Mouse (Mus musculus): ENCODE measurements around the gene Nr2f6. TPM values are rescaled to one million over a fixed set of nuclear protein-coding genes. Genes with fewer than 3 reads are reported as not detected.

Gene Nr2f6
- total RNA-seq, 2 experiments from 2014 or later: 21.9 to 26.2 TPM

- intact Hi-C loops (cut with DNase I): no loop called here
- DNase-seq (ENCODE audit: extremely low spot score in 1 of 2, low spot score in 2 of 2): no peak
Measured at GRCm38 (mm10) chr8:71394481-71394880, 12.7 kb upstream of the Nr2f6 start.

GRCm38 (mm10) chr8:71392871-71393270, 11.1 kb upstream of the Nr2f6 start:
- peak in 1 of 2 experiments; percentile 70 for DNase-seq (ENCODE audit: extremely low spot score in 1 of 2, low spot score in 2 of 2)
- intact Hi-C loops (cut with DNase I): no loop called here

GRCm38 (mm10) chr8:71392391-71392790, 10.6 kb upstream of the Nr2f6 start:
- no peak for DNase-seq (ENCODE audit: extremely low spot score in 1 of 2, low spot score in 2 of 2)

GRCm38 (mm10) chr8:71391696-71392095, 9.9 kb upstream of the Nr2f6 start:
- intact Hi-C loops (cut with DNase I): no loop called here
- no peak for DNase-seq (ENCODE audit: extremely low spot score in 1 of 2, low spot score in 2 of 2)

More at GRCm38 (mm10) chr8:71392391-71392790, 10.6 kb upstream of the Nr2f6 start:
- intact Hi-C loops (cut with DNase I): no loop called here

- intact Hi-C loops (cut with DNase I): no loop called here
- DNase-seq (ENCODE audit: extremely low spot score in 1 of 2, low spot score in 2 of 2): no peak
Measured at GRCm38 (mm10) chr8:71388267-71388666, 6.5 kb upstream of the Nr2f6 start.

GRCm38 (mm10) chr8:71385212-71385835, 3.6 kb upstream of the Nr2f6 start:
- peak in 1 of 2 experiments; percentile 34 for DNase-seq (ENCODE audit: extremely low spot score in 1 of 2, low spot score in 2 of 2)
- intact Hi-C loops (cut with DNase I): no loop called here

GRCm38 (mm10) chr8:71383860-71384259, 2.1 kb upstream of the Nr2f6 start:
- intact Hi-C loops (cut with DNase I): no loop called here

GRCm38 (mm10) chr8:71383396-71383795, 1.6 kb upstream of the Nr2f6 start:
- DNase-seq (ENCODE audit: extremely low spot score in 1 of 2, low spot score in 2 of 2): peak in 1 of 2 experiments; percentile 43
- intact Hi-C loops (cut with DNase I): no loop called here

More at GRCm38 (mm10) chr8:71383860-71384259, 2.1 kb upstream of the Nr2f6 start:
- peak in 1 of 2 experiments; percentile 22 for DNase-seq (ENCODE audit: extremely low spot score in 1 of 2, low spot score in 2 of 2)

GRCm38 (mm10) chr8:71381971-71382961, 506 bp upstream of the Nr2f6 start:
- intact Hi-C loops (cut with DNase I): no loop called here
- DNase-seq (ENCODE audit: extremely low spot score in 1 of 2, low spot score in 2 of 2): peak; percentile 67 to 92

- intact Hi-C loops (cut with DNase I): no loop called here
- DNase-seq (ENCODE audit: extremely low spot score in 1 of 2, low spot score in 2 of 2): peak in 1 of 2 experiments; percentile 53
Measured at GRCm38 (mm10) chr8:71380178-71381171, 1.3 kb downstream of the Nr2f6 start.

GRCm38 (mm10) chr8:71379512-71380075, 2.2 kb downstream of the Nr2f6 start:
- intact Hi-C loops (cut with DNase I): loop anchor here (5.0 kb wide), 1 partner anchor 482 kb away; the partner anchor contains the start of gene Rpl18a
- DNase-seq (ENCODE audit: extremely low spot score in 1 of 2, low spot score in 2 of 2): peak in 1 of 2 experiments; percentile 20

- DNase-seq (ENCODE audit: extremely low spot score in 1 of 2, low spot score in 2 of 2): peak in 1 of 2 experiments; percentile 20
- intact Hi-C loops (cut with DNase I): loop anchor here (5.0 kb wide), 1 partner anchor 482 kb away; the partner anchor contains the start of gene Rpl18a
Measured at GRCm38 (mm10) chr8:71379008-71379407, 2.8 kb downstream of the Nr2f6 start.

GRCm38 (mm10) chr8:71376423-71377030, 5.2 kb downstream of the Nr2f6 start:
- intact Hi-C loops (cut with DNase I): loop anchor here (5.0 kb wide), 1 partner anchor 479 kb away; the partner anchor contains the start of gene Rpl18a
- DNase-seq (ENCODE audit: extremely low spot score in 1 of 2, low spot score in 2 of 2): peak in 1 of 2 experiments; percentile 48

- intact Hi-C loops (cut with DNase I): loop anchor here (5.0 kb wide), 1 partner anchor 479 kb away; the partner anchor contains the start of gene Rpl18a
- peak in 1 of 2 experiments; percentile 84 for DNase-seq (ENCODE audit: extremely low spot score in 1 of 2, low spot score in 2 of 2)
Measured at GRCm38 (mm10) chr8:71375581-71376422, 6.0 kb downstream of the Nr2f6 start.

- DNase-seq (ENCODE audit: extremely low spot score in 1 of 2, low spot score in 2 of 2): peak in 1 of 2 experiments; percentile 66
- intact Hi-C loops (cut with DNase I): loop anchor here (5.0 kb wide), 1 partner anchor 477 kb away; the partner anchor contains the start of gene Rpl18a
Measured at GRCm38 (mm10) chr8:71374616-71375206, 7.0 kb downstream of the Nr2f6 start.

- intact Hi-C loops (cut with DNase I): no loop called here
- peak in 1 of 2 experiments; percentile 19 for DNase-seq (ENCODE audit: extremely low spot score in 1 of 2, low spot score in 2 of 2)
Measured at GRCm38 (mm10) chr8:71373000-71373399, 8.8 kb downstream of the Nr2f6 start.
